Mouse (Mus musculus) megakaryocyte, embryonic 14.5 days (primary cell): ENCODE data around the gene 1700016C15Rik. TPM values are rescaled to one million over a fixed set of nuclear protein-coding genes. Genes with fewer than 3 reads are reported as not detected.

ENCODE experiments used
- H3K27me3 ChIP-seq: replicated peaks from 2 replicates; pipeline ENCODE3; 2012; ENCODE audit warnings: inconsistent platforms
- H3K36me3 ChIP-seq: replicated peaks from 2 replicates; pipeline ENCODE3; 2012; ENCODE audit warnings: low read length, inconsistent platforms, mixed read lengths
- H3K4me1 ChIP-seq: 2 replicates; pipeline ENCODE4 v1.6.1; 2012; ENCODE audit warnings: inconsistent platforms
- H3K4me3 ChIP-seq: replicated peaks from 2 replicates; pipeline ENCODE3; 2012; ENCODE audit warnings: moderate library complexity, mild to moderate bottlenecking, inconsistent platforms
- H3K9me3 ChIP-seq: 2 replicates; pipeline ENCODE4 v1.6.1; 2012; ENCODE audit warnings: inconsistent platforms
- FLI1 ChIP-seq: IDR thresholded peaks from 2 replicates; pipeline ENCODE4 v1.6.1; 2012; ENCODE audit warnings: low read length, inconsistent platforms, mixed read lengths
- GATA1 ChIP-seq: IDR thresholded peaks from 3 replicates; pipeline ENCODE4 v1.6.1; 2012; ENCODE audit warnings: mixed read lengths, low read length, inconsistent platforms, borderline replicate concordance
- polyA plus RNA-seq: library from polyadenylated mRNA; stranded (reverse); fragments of >175 nt; gene quantifications from 2 replicates; pipeline ENCODE4 v1.2.3, GENCODE M21; 2012; ENCODE audit warnings: low replicate concordance; ENCODE audit not compliant: insufficient read depth

Gene 1700016C15Rik
- polyA plus RNA-seq, 1 experiment: not detected

- peaks cover 2% of the 10 kb centered on the region for H3K36me3 ChIP-seq
- H3K9me3 ChIP-seq: peaks cover 17% of the 10 kb centered on the region
- TF ChIP-seq GATA1 (no peak), FLI1 (no peak)
Measured at GRCm38 (mm10) chr1:177744521-177745325, 15.1 kb downstream of the 1700016C15Rik start.

GRCm38 (mm10) chr1:177747869-177748540 lies 18.4 kb downstream of the 1700016C15Rik start:
- H3K4me3 ChIP-seq: no peak overlapping the region
- peaks cover 38% of the 10 kb centered on the region for H3K9me3 ChIP-seq
- peaks cover 5% of the 10 kb centered on the region for H3K36me3 ChIP-seq
- no peaks in the 10 kb centered on the region for H3K27me3 ChIP-seq
- H3K4me1 ChIP-seq: no peaks in the 10 kb centered on the region
- TF ChIP-seq FLI1 (no peak), GATA1 (no peak)

More at GRCm38 (mm10) chr1:177744521-177745325, 15.1 kb downstream of the 1700016C15Rik start:
- H3K4me1 ChIP-seq: no peaks in the 10 kb centered on the region
- no peaks in the 10 kb centered on the region for H3K27me3 ChIP-seq
- no peak overlapping the region for H3K4me3 ChIP-seq

GRCm38 (mm10) chr1:177753496-177753895 lies 23.9 kb downstream of the 1700016C15Rik start:
- no peak overlapping the region for H3K4me3 ChIP-seq
- no peaks in the 10 kb centered on the region for H3K27me3 ChIP-seq
- TF ChIP-seq GATA1: no peak
- TF ChIP-seq FLI1: no peak
- H3K4me1 ChIP-seq: no peaks in the 10 kb centered on the region
- peaks cover 35% of the 10 kb centered on the region for H3K9me3 ChIP-seq
- H3K36me3 ChIP-seq: peaks cover 10% of the 10 kb centered on the region

GRCm38 (mm10) chr1:177757249-177757648 lies 27.6 kb downstream of the 1700016C15Rik start:
- peaks cover 18% of the 10 kb centered on the region for H3K36me3 ChIP-seq
- TF ChIP-seq GATA1 (no peak), FLI1 (no peak)
- H3K4me1 ChIP-seq: no peaks in the 10 kb centered on the region

GRCm38 (mm10) chr1:177768931-177769330 lies 39.3 kb downstream of the 1700016C15Rik start:
- Histone ChIP-seq H3K4me1 (no peaks in the 10 kb centered on the region), H3K27me3 (no peaks in the 10 kb centered on the region), H3K9me3 (no peaks in the 10 kb centered on the region), H3K4me3 (no peak overlapping the region), H3K36me3 (peaks cover 92% of the 10 kb centered on the region)
- TF ChIP-seq GATA1 (no peak), FLI1 (no peak)

More at GRCm38 (mm10) chr1:177757249-177757648, 27.6 kb downstream of the 1700016C15Rik start:
- H3K4me3 ChIP-seq: no peak overlapping the region
- H3K27me3 ChIP-seq: no peaks in the 10 kb centered on the region
- H3K9me3 ChIP-seq: peaks cover 3% of the 10 kb centered on the region; the same call in 1 of the 2 replicates

GRCm38 (mm10) chr1:177777397-177777796 lies 47.8 kb downstream of the 1700016C15Rik start:
- Histone ChIP-seq H3K36me3 (peaks cover 84% of the 10 kb centered on the region), H3K4me1 (no peaks in the 10 kb centered on the region; the same call in 1 of the 2 replicates), H3K4me3 (no peak overlapping the region), H3K27me3 (no peaks in the 10 kb centered on the region), H3K9me3 (no peaks in the 10 kb centered on the region)
- no peak for TF ChIP-seq GATA1
- no peak for TF ChIP-seq FLI1

GRCm38 (mm10) chr1:177792835-177793234 lies 63.2 kb downstream of the 1700016C15Rik start:
- H3K27me3 ChIP-seq: no peaks in the 10 kb centered on the region
- peaks cover 34% of the 10 kb centered on the region for H3K4me1 ChIP-seq
- peaks cover 9% of the 10 kb centered on the region for H3K9me3 ChIP-seq
- H3K4me3 ChIP-seq: no peak overlapping the region
- no peak for TF ChIP-seq GATA1
- TF ChIP-seq FLI1: no peak
- peaks cover 22% of the 10 kb centered on the region for H3K36me3 ChIP-seq

GRCm38 (mm10) chr1:177794866-177795265 lies 65.3 kb downstream of the 1700016C15Rik start:
- H3K27me3 ChIP-seq: no peaks in the 10 kb centered on the region
- peaks cover 6% of the 10 kb centered on the region for H3K36me3 ChIP-seq
- peaks cover 34% of the 10 kb centered on the region for H3K4me1 ChIP-seq
- peak overlapping the region; percentile 100 for H3K4me3 ChIP-seq
- peaks cover under 1% of the 10 kb centered on the region; the same call in 1 of the 2 replicates for H3K9me3 ChIP-seq
- TF ChIP-seq GATA1 (no peak), FLI1 (no peak)

GRCm38 (mm10) chr1:177795421-177796192 lies 66.0 kb downstream of the 1700016C15Rik start:
- Histone ChIP-seq H3K9me3 (no peaks in the 10 kb centered on the region), H3K4me1 (peaks cover 34% of the 10 kb centered on the region), H3K27me3 (no peaks in the 10 kb centered on the region), H3K36me3 (peaks cover 2% of the 10 kb centered on the region), H3K4me3 (peak overlapping the region; percentile 100)
- TF ChIP-seq GATA1 (no peak), FLI1 (no peak)
